Mouse (Mus musculus): Measurements from ENCODE around the gene Tex48. TPM values are rescaled to one million over a fixed set of nuclear protein-coding genes. Genes with fewer than 3 reads are reported as not detected.
A peak's percentile ranks its signal among the peaks of the same experiment; 100 is the strongest.

The Tex48 gene
- polyA plus RNA-seq, 1 experiment from 2014 or later, result not detected

DNA sequence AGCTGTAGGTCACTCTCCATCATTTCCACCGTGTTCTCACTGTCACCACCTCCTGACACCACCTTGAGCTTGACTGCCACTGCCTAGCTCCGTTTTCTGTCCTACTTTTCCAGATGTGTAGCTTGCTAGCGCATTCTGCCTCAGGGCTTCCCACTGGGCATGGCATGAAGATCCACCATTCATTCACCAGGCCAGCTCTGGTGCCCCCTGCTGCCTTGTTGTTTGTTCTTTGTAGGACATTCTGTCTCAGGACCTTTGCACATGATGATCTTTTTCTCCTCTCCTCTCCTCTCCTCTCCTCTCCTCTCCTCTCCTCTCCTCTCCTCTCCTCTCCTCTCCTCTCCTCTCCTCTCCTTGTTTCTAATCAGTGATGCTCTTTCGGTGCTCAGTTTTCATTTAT, 59.5 kb downstream of the Tex48 start:
- ATAC-seq (ENCODE audit: borderline replicate concordance, extremely low read depth, low FRiP score, low TSS enrichment), result no peak
- H3K4me3 ChIP-seq, result no peak overlapping the region
- WGBS, result 81% methylated on average over 4 of the region's 4 CpGs
- H3K27me3 ChIP-seq, result no peaks in the 10 kb centered on the region
- H3K9me3 ChIP-seq, result no peaks in the 10 kb centered on the region
- no peak overlapping the region for H3K9ac ChIP-seq
- no peak overlapping the region for H3K4me2 ChIP-seq
- H3K36me3 ChIP-seq, result peaks cover 5% of the 10 kb centered on the region; the same call in 1 of the 2 replicates
- H3K4me1 ChIP-seq, result peaks cover 36% of the 10 kb centered on the region
- H3K27ac ChIP-seq, result no peak overlapping the region

DNA sequence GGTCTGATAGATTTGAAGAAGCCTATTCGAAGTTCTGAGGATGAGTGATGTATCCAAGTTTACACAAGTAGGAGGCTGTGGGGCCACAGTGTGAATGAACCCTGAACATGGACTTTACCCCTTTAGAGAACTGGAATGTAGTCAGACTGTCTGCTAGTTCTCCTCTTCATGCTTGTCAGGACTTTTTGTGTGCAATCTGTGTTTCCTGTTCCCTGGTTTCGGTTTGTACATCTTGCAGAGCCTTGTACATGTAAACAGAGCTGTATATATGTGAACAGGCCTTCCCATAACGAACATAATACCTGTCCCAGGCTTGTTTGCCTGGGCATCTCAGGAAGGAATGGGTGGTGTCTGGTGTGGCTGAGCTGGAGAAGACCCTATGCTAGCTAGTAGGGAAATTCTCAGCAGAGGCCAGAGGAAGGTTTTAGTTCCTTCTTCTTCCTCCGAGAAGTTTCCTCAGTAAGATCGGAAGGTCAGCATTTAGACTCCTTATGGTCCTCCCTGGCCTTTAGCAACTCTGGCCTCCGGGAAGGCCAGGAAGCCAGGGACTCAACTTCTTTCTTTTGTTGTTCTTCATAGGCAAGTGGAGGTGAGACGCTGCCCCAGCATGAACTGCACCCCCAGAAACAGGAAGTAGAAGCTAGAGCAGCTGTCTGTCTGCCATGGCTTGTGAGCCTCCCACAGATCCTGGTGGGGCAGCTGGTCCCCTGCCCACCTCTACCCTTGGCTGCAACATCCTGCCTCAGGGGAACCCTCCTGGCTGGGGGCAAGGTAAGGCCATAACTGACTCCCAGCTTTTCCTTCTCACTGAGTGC, 60.2 kb downstream of the Tex48 start:
- Histone ChIP-seq H3K27ac (no peak overlapping the region), H3K9me3 (no peaks in the 10 kb centered on the region), H3K4me1 (peaks cover 42% of the 10 kb centered on the region), H3K9ac (no peak overlapping the region), H3K27me3 (no peaks in the 10 kb centered on the region), H3K36me3 (peaks cover 5% of the 10 kb centered on the region; the same call in 1 of the 2 replicates), H3K4me3 (no peak overlapping the region), H3K4me2 (no peak overlapping the region)
- WGBS, result 57% methylated on average over 7 of the region's 7 CpGs
- no peak for ATAC-seq (ENCODE audit: borderline replicate concordance, extremely low read depth, low FRiP score, low TSS enrichment)

DNA sequence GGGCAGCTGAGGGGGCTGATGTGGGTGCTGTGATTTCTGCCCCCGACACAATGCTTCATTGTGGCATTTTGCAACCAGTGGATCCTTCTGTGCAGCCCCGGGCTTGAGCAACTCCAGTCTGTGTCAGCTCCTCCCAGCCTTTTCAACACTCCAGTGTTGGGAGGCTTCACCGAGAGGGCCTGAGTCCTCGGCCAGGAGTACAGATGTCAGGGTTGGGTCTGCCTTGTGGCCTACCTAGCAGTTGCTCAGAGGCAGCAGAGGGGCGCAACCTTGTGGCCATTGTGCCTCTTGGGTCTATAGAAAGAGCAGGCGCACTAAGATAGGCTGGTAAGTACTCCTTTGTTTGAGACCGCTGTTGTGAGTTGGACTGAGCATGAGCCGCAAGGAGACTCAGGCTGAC, 62.1 kb downstream of the Tex48 start:
- Histone ChIP-seq H3K4me1 (peaks cover 48% of the 10 kb centered on the region), H3K4me2 (no peak overlapping the region; the same call in 1 of the 2 replicates)
- 64% methylated on average over 8 of the region's 8 CpGs for WGBS

DNA sequence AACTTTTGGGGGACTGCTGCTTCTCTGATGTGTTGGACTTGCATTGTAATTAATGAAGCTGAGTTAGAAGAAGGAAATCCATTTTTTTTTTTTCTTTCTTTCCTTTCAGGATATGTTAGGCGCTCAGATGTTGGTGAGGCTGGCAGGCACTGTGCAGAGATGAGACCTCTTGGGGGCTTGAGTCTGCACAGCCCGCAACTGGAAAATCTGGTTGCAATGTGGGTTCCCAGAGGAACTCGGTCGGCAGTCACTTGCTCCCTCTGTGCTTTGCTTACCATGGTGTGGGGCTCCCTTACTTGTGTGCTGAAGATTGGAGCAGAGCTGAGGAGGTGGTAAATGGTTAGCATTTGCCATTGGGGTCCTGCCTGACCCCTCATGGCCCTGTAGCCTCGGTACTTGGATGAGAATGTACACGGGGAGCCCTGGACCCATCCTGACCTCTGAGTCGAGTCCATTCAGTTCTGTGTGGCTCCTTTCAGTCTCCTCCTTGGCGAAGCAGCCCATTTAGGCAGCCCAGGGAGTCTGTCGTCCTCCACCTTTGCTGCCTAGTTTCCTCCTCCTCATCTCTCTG, 63.0 kb downstream of the Tex48 start:
- H3K9me3 ChIP-seq, result no peaks in the 10 kb centered on the region
- WGBS, result 29% methylated on average over 9 of the region's 9 CpGs
- H3K4me2 ChIP-seq, result peak overlapping the region; percentile 83
- peak; percentile 27; the same call in 1 of the 2 replicates for ATAC-seq (ENCODE audit: borderline replicate concordance, extremely low read depth, low FRiP score, low TSS enrichment)
- H3K4me1 ChIP-seq, result peaks cover 51% of the 10 kb centered on the region
- no peaks in the 10 kb centered on the region for H3K27me3 ChIP-seq
- peak overlapping the region; percentile 78 for H3K9ac ChIP-seq
- H3K27ac ChIP-seq, result peak overlapping the region; percentile 29; the same call in 1 of the 2 replicates
- H3K36me3 ChIP-seq, result peaks cover 4% of the 10 kb centered on the region; the same call in 1 of the 2 replicates
- peak overlapping the region; percentile 60 for H3K4me3 ChIP-seq

More for the DNA sequence above, 62.1 kb downstream of the Tex48 start:
- Histone ChIP-seq H3K27ac (0 out of 2 replicates have a peak overlapping the region, but pooled peaks have one; percentile 10), H3K36me3 (0 out of 2 replicates have a peak, but pooled peaks cover 4% of the 10 kb centered on the region), H3K4me3 (no peak overlapping the region), H3K27me3 (no peaks in the 10 kb centered on the region), H3K9me3 (no peaks in the 10 kb centered on the region), H3K9ac (no peak overlapping the region)
- no peak for ATAC-seq (ENCODE audit: borderline replicate concordance, extremely low read depth, low FRiP score, low TSS enrichment)

DNA sequence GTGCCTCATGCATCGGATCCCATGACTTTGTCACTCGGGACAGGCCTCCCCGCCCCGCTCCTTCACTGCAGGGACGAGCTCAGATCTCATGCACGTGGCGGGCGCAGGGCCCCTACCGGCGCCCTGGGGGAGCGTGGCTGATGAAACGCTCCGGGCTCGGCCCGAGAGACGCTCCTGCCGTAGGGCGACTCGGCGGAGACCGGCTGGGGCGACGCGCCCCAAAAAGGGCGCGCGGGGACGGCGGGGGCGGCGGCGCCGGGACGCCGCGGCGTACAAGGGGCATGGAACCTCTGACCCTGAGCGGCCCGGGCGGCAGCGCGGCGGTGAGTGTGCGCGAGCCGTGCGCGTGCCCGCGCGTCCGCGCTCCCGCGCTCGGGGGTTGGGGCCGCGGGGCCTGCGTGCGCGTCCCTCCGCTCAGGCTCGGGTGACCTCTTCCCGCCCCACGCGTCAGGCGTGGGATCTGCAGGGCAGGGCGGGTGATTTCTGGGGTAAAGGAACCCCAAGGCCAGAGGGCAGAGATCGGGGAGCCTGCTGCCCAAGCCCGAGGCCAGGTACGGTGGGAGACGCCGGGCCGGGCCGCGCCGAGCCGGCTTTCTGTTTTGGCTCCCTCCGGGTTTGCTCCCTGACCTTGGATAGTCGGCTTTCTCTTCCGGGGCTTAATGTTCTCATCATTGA, 63.7 kb downstream of the Tex48 start, which contains the start of gene Tmem268:
TSS of gene Tmem268 (plus strand) at position 375 of the 675 bp plus-strand sequence.
- Histone ChIP-seq H3K4me3 (peak within 1 kb of the TSS; percentile 60), H3K27me3 (no peaks in the 10 kb centered on the region), H3K4me1 (peaks cover 57% of the 10 kb centered on the region), H3K9me3 (no peaks in the 10 kb centered on the region), H3K36me3 (peaks cover 7% of the 10 kb centered on the region; the same call in 1 of the 2 replicates), H3K9ac (peak within 1 kb of the TSS; percentile 78), H3K27ac (peak within 1 kb of the TSS; percentile 59), H3K4me2 (peak within 1 kb of the TSS; percentile 83)
- peak; percentile 73 for ATAC-seq (ENCODE audit: borderline replicate concordance, extremely low read depth, low FRiP score, low TSS enrichment)
- WGBS, result under 1% methylated on average over 74 of the region's 81 CpGs

DNA sequence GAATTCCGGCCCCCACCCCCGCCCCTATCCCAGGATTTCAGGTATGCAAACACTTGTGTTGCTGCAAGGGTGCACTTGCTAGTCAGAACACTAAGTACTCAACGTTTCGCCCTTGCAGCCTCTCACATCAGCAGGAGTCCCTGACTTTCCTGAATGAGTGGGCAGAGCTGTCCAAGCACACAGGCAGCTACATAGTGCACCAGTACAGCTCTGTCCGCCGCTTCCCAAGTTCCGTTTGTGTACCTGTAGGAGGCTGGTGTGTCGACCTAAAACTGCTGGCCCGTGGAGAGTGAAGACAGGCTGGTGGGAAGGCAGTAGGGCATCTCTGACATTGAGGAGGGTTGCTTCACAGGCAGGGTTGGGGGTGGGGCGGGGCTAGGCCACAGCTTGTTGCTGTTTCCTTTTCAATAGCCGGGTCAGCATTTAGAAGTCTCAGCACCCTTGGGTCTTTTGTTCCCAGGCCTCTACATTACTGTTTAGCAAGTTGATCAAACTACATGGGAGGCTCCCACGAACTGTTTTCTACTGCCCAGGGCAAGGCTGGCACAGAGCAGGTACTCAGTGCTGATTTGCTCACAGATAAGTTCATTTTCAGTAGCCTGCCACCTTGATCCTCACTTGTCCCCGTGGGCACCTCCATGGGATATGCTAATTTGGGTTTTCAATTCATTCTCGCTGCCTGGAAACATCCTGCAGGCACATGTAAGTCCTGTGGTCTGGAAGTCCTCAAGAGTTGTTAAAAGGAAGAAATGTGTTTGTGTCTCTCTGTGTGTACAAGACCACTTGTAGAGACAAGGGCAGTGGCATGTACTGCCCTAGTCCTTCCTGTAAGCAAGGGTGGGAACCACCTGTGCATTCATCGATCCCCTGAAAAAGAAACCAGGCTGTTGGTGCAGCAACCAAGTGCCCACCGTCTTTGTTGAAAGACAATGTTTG, 64.8 kb downstream of the Tex48 start:
- Histone ChIP-seq H3K36me3 (peaks cover 14% of the 10 kb centered on the region), H3K4me3 (peak overlapping the region; percentile 60; the same call in 1 of the 2 replicates), H3K4me2 (peak overlapping the region; percentile 83), H3K9me3 (no peaks in the 10 kb centered on the region), H3K27me3 (no peaks in the 10 kb centered on the region), H3K9ac (no peak overlapping the region), H3K4me1 (peaks cover 58% of the 10 kb centered on the region), H3K27ac (peak overlapping the region; percentile 29)
- ATAC-seq (ENCODE audit: borderline replicate concordance, extremely low read depth, low FRiP score, low TSS enrichment), result no peak; the same call in 1 of the 2 replicates
- 37% methylated on average over 16 of the region's 16 CpGs for WGBS

Other genes starting within 250 kb of the Tex48 start
- gene Akna, start 219.1 kb downstream of the Tex48 start, polyA plus RNA-seq (2015; fragmentation: Nextera tagmentation; extraction: Ambion mirVana), result 9.0 and 10.4 TPM in 2 replicates
- gene Whrn, start 126.4 kb downstream of the Tex48 start, polyA plus RNA-seq (2015; fragmentation: Nextera tagmentation; extraction: Ambion mirVana), result 2.7 and 2.8 TPM in 2 replicates
- gene Atp6v1g1, start 77.7 kb downstream of the Tex48 start, polyA plus RNA-seq (2015; fragmentation: Nextera tagmentation; extraction: Ambion mirVana), result 265 and 273 TPM in 2 replicates
- gene Tmem268, start 63.6 kb downstream of the Tex48 start, polyA plus RNA-seq (2015; fragmentation: Nextera tagmentation; extraction: Ambion mirVana), result 9.0 and 9.8 TPM in 2 replicates
- not detected in 2 replicates for gene Gm11213, start 17.2 kb downstream of the Tex48 start, polyA plus RNA-seq (2015; fragmentation: Nextera tagmentation; extraction: Ambion mirVana)
- gene Gm11214, start 41.0 kb upstream of the Tex48 start, polyA plus RNA-seq (2015; fragmentation: Nextera tagmentation; extraction: Ambion mirVana), result not detected in 2 replicates
- 0.14 and 0.27 TPM in 2 replicates for gene Tnfsf15, start 122.7 kb upstream of the Tex48 start, polyA plus RNA-seq (2015; fragmentation: Nextera tagmentation; extraction: Ambion mirVana)
- gene Tnfsf8, start 238.9 kb upstream of the Tex48 start, polyA plus RNA-seq (2015; fragmentation: Nextera tagmentation; extraction: Ambion mirVana), result 0.05 and 0.11 TPM in 2 replicates

Measured in lung, embryonic 15.5 days (tissue).